Mouse (Mus musculus) lung, embryonic 16.5 days (tissue): Measurements from ENCODE around the gene Olfr366. TPM values are rescaled to one million over a fixed set of nuclear protein-coding genes. Genes with fewer than 3 reads are reported as not detected.
"Not testable (repeated sequence)": the region's sequence is repeated elsewhere in the genome, so short reads cannot be mapped to it uniquely, and the experiment has no call there.

Experiments
- ATAC-seq: fragments of 200-750 bp; cut with Nextera tagmentation; 2 replicates; pipeline ENCODE4 v1.8.0; 2017; ENCODE audit warnings: low read depth, mild to moderate bottlenecking, moderate library complexity
- H3K27ac ChIP-seq: fragments of 300-500 bp; sonication (generic); 2 replicates; pipeline ENCODE4 v1.5.1; 2014; ENCODE audit warnings: mild to moderate bottlenecking, control low read depth, low read length
- H3K27me3 ChIP-seq: fragments of 300-500 bp; sonication (generic); 2 replicates; pipeline ENCODE4 v1.6.1; 2014; ENCODE audit warnings: low read depth, low read length, mixed read lengths; ENCODE audit not compliant: control insufficient read depth, insufficient read depth
- H3K36me3 ChIP-seq: fragments of 300-500 bp; sonication (generic); 2 replicates; pipeline ENCODE4 v1.6.1; 2014; ENCODE audit warnings: low read length; ENCODE audit not compliant: control insufficient read depth, insufficient read depth
- H3K4me1 ChIP-seq: fragments of 300-500 bp; sonication (generic); replicated peaks from 2 replicates; pipeline ENCODE4 v1.6.1; 2014; ENCODE audit warnings: low read length, mixed read lengths; ENCODE audit not compliant: control insufficient read depth, insufficient read depth
- H3K4me2 ChIP-seq: fragments of 300-500 bp; sonication (generic); 2 replicates; pipeline ENCODE4 v1.6.1; 2014; ENCODE audit warnings: low read depth, low read length, control low read depth
- H3K4me3 ChIP-seq: fragments of 300-500 bp; sonication (generic); 2 replicates; pipeline ENCODE4 v1.5.1; 2014; ENCODE audit warnings: mild to moderate bottlenecking, low read length, control low read depth
- H3K9ac ChIP-seq: fragments of 300-500 bp; sonication (generic); 2 replicates; pipeline ENCODE4 v1.6.1; 2014; ENCODE audit warnings: low read length, control low read depth
- H3K9me3 ChIP-seq: fragments of 300-500 bp; sonication (generic); 2 replicates; pipeline ENCODE4 v1.6.1; 2016; ENCODE audit warnings: low read length; ENCODE audit not compliant: control insufficient read depth
- WGBS: fragments of 180-500 bp; shearing (Covaris S2); extraction: QIAGEN DNeasy Blood & Tissue Kit; methylation state at CpG from one replicate; pipeline ENCODE4 v1.1.7; 2014; 5-methylcytosine and 5-hydroxymethylcytosine counted together
- polyA plus RNA-seq: library from polyadenylated mRNA; unstranded; fragments of >200 nt; fragmentation: Nextera tagmentation; extraction: Ambion mirVana; gene quantifications from 2 replicates; pipeline ENCODE4 v1.2.1, GENCODE M21; 2015

Olfr366 gene
- polyA plus RNA-seq: not detected in 2 replicates

GRCm38 (mm10) chr2:37211274-37211673, at the start of gene Olfr366:
Gene Olfr366, plus strand, starts transcription at chr2:37211574.
- no peaks in the 10 kb centered on the region for H3K4me1 ChIP-seq
- no peak for ATAC-seq
- H3K9me3 ChIP-seq: no peaks in the 10 kb centered on the region

GRCm38 (mm10) chr2:37187898-37188297, 23.5 kb upstream of the Olfr366 start, which contains the start of gene Olfr365:
Gene Olfr365, plus strand, starts transcription at chr2:37188198.
- Histone ChIP-seq H3K27ac (no peak within 1 kb of the TSS), H3K4me3 (no peak within 1 kb of the TSS), H3K27me3 (no peaks in the 10 kb centered on the region), H3K9ac (no peak within 1 kb of the TSS), H3K9me3 (no peaks in the 10 kb centered on the region), H3K4me2 (no peak within 1 kb of the TSS), H3K36me3 (no peaks in the 10 kb centered on the region), H3K4me1 (no peaks in the 10 kb centered on the region)
- WGBS: 71% methylated on average over 3 of the region's 3 CpGs
- ATAC-seq: no peak

More at GRCm38 (mm10) chr2:37211274-37211673, at the start of gene Olfr366:
- Histone ChIP-seq H3K36me3 (no peaks in the 10 kb centered on the region), H3K4me3 (no peak within 1 kb of the TSS), H3K9ac (no peak within 1 kb of the TSS), H3K4me2 (no peak within 1 kb of the TSS), H3K27ac (no peak within 1 kb of the TSS), H3K27me3 (no peaks in the 10 kb centered on the region)

- not testable (repeated sequence) for ATAC-seq, H3K27ac ChIP-seq, H3K9ac ChIP-seq, H3K4me3 ChIP-seq, H3K4me2 ChIP-seq, H3K36me3 ChIP-seq, H3K9me3 ChIP-seq, H3K4me1 ChIP-seq, H3K27me3 ChIP-seq
- WGBS: 78% methylated on average over 7 of the region's 7 CpGs
Measured at GRCm38 (mm10) chr2:37261781-37262180, 50.4 kb downstream of the Olfr366 start.

Other genes starting within 250 kb of the Olfr366 start
- not detected in 2 replicates for gene Olfr357, start 217.7 kb upstream of the Olfr366 start, polyA plus RNA-seq
- gene Olfr358, start 202.2 kb upstream of the Olfr366 start, polyA plus RNA-seq: not detected in 2 replicates
- not detected in 2 replicates for gene Olfr360, start 145.8 kb upstream of the Olfr366 start, polyA plus RNA-seq
- gene Olfr361, start 122.3 kb upstream of the Olfr366 start, polyA plus RNA-seq: not detected in 2 replicates
- not detected in 2 replicates for gene Olfr362, start 93.7 kb upstream of the Olfr366 start, polyA plus RNA-seq
- gene Olfr364-ps1, start 72.3 kb upstream of the Olfr366 start, polyA plus RNA-seq: not detected in 2 replicates
- gene Olfr365, start 23.4 kb upstream of the Olfr366 start, polyA plus RNA-seq: not detected in 2 replicates
- not detected in 2 replicates for gene Olfr368, start 114.9 kb downstream of the Olfr366 start, polyA plus RNA-seq
- 52.0 and 55.0 TPM in 2 replicates for gene Pdcl, start 147.8 kb downstream of the Olfr366 start, polyA plus RNA-seq
- gene Rc3h2, start 211.3 kb downstream of the Olfr366 start, polyA plus RNA-seq: 12.5 TPM in 2 replicates
- gene Zbtb26, start 231.6 kb downstream of the Olfr366 start, polyA plus RNA-seq: 6.9 and 7.1 TPM in 2 replicates
- gene Zbtb6, start 231.6 kb downstream of the Olfr366 start, polyA plus RNA-seq: 7.3 and 8.0 TPM in 2 replicates
- gene Rabgap1, start 231.7 kb downstream of the Olfr366 start, polyA plus RNA-seq: 37.8 and 39.5 TPM in 2 replicates